ENCODE assay signal across 14 mouse cellular contexts in genomic region chr9:103860658-103861377, GRCm38 (mm10).
DNase-seq lines count a peak whose midpoint lies in the region; ATAC-seq and TF ChIP-seq lines count a peak whose summit lies in the region.
"Had no signal": no experiment of that assay in that cellular context is flagged by ENCODE, and none has a peak within 500 bp of the region (broad histone marks: within the 10 kb centered on the region; RNA-seq: fewer than 3 reads in every experiment).

No protein-coding gene starts in this region.

- peak overlapping the region; percentile 52 for H3K4me2 ChIP-seq in heart, embryonic 14.5 days (ENCODE audit: low read length)
- peak overlapping the region; percentile 68 for H3K4me2 ChIP-seq in CH12.LX (ENCODE audit: insufficient read depth, low read depth, poor library complexity, severe bottlenecking)
- H3K4me2 ChIP-seq: embryonic facial prominence, embryonic 13.5 days had no signal

- no peaks in the 10 kb centered on the region for H3K9me3 ChIP-seq in heart, embryonic 14.5 days (ENCODE audit: control insufficient read depth, low read length)
- no peaks in the 10 kb centered on the region for H3K9me3 ChIP-seq in CH12.LX (replicated peaks; ENCODE audit: low read length)
- H3K9me3 ChIP-seq: embryonic facial prominence, embryonic 13.5 days had no signal

- in situ Hi-C loops in CH12.LX (cut with MboI; ENCODE audit: low pct_ligation_motif_present, low pct_unique_long_range_greater_than_20kb, low sequenced_read_pairs): no loop called here

- H3K9ac ChIP-seq in heart, embryonic 14.5 days (ENCODE audit: low read length): no peak overlapping the region
- no peak overlapping the region for H3K9ac ChIP-seq in CH12.LX (ENCODE audit: insufficient read depth, low read depth)
- H3K9ac ChIP-seq: embryonic facial prominence, embryonic 13.5 days had no signal

- H3K79me2 ChIP-seq in CH12.LX (replicated peaks; ENCODE audit: control insufficient read depth, extremely low read depth, insufficient read depth, poor library complexity, severe bottlenecking): no peaks in the 10 kb centered on the region

- no peak for TF ChIP-seq EP300 in CH12.LX (IDR thresholded peaks at IDR 0.05; ENCODE audit: low read length)

- DNase-seq in heart, adult 9 months (ENCODE audit: low spot score in 2 of 2): no peak
- DNase-seq in CH12.LX (ENCODE audit: extremely low read depth) (no peak), ZHBTc4 (ENCODE audit: low read depth, low spot score) (peak; percentile 9)
- peak; percentile 2 for DNase-seq in lung, postnatal 14 days
- DNase-seq in cerebellum, adult 11 months: no peak
- DNase-seq: cerebellum, adult 18-20 months; kidney, adult 9 months; right cerebral cortex, postnatal 14 days; thymus, postnatal 36 days had no signal

- no peaks in the 10 kb centered on the region for H3K36me3 ChIP-seq in heart, embryonic 14.5 days (ENCODE audit: control insufficient read depth, insufficient read depth, low read length)
- no peaks in the 10 kb centered on the region for H3K36me3 ChIP-seq in CH12.LX (replicated peaks in 1 of 2; ENCODE audit: control insufficient read depth in 1 of 2, insufficient read depth in 1 of 2, low read length in 1 of 2)
- H3K36me3 ChIP-seq: embryonic facial prominence, embryonic 13.5 days had no signal

- dilution Hi-C loops in CH12.LX (cut with MboI; ENCODE audit: extremely low pct_ligation_motif_present, extremely low pct_unique_long_range_greater_than_20kb, low sequenced_read_pairs): no loop called here

- 0 out of 4 replicates have a peak overlapping the region, but pooled peaks of 1 of the 2 experiments have one; percentile 4 for H3K4me3 ChIP-seq in heart, embryonic 14.5 days (ENCODE audit: control insufficient read depth in 1 of 2, insufficient read depth in 1 of 2, low read depth in 1 of 2, low read length in 2 of 2)
- no peak overlapping the region for H3K4me3 ChIP-seq in CH12.LX (replicated peaks in 1 of 3; ENCODE audit: low read depth in 2 of 3, low read length in 2 of 3, poor library complexity in 1 of 3)
- H3K4me3 ChIP-seq: embryonic facial prominence, embryonic 13.5 days had no signal

- TF ChIP-seq RAD21 in CH12.LX (IDR thresholded peaks at IDR 0.05; ENCODE audit: low read depth, low read length): no peak

- no peak for ATAC-seq in heart, embryonic 14.5 days (ENCODE audit: insufficient number of reproducible peaks, insufficient read depth, low FRiP score, low read depth)
- no peak for ATAC-seq in inflammation-experienced regulatory T-cells, adult 6 months
- ATAC-seq: CD4-positive, CD25-positive, alpha-beta regulatory T cell, adult 4 months had no signal

- TF ChIP-seq POLR2A in CH12.LX (IDR thresholded peaks at IDR 0.05; ENCODE audit: low read depth, low read length): no peak

- peak overlapping the region; percentile 58; a peak in 3 of 4 replicates for H3K27ac ChIP-seq in heart, embryonic 14.5 days (replicated peaks in 1 of 2; ENCODE audit: control insufficient read depth in 1 of 2, insufficient read depth in 1 of 2, low read depth in 2 of 2, low read length in 2 of 2)
- H3K27ac ChIP-seq in CH12.LX (ENCODE audit: insufficient read depth, low read depth): no peak overlapping the region
- H3K27ac ChIP-seq: embryonic facial prominence, embryonic 13.5 days; macrophage had no signal

- H3K27me3 ChIP-seq in heart, embryonic 14.5 days (ENCODE audit: control insufficient read depth, insufficient read depth, low read length): no peaks in the 10 kb centered on the region
- peaks cover 12% of the 10 kb centered on the region for H3K27me3 ChIP-seq in CH12.LX (replicated peaks)
- H3K27me3 ChIP-seq: embryonic facial prominence, embryonic 13.5 days had no signal

- H3K4me1 ChIP-seq in heart, embryonic 14.5 days (ENCODE audit: control insufficient read depth in 2 of 2, insufficient read depth in 2 of 2, low read length in 2 of 2): peaks cover 4 to 6% of the 10 kb centered on the region in 2 experiments; a peak in 3 of 4 replicates
- H3K4me1 ChIP-seq in CH12.LX (ENCODE audit: control insufficient read depth in 1 of 2, insufficient read depth in 2 of 2): no peaks in the 10 kb centered on the region
- H3K4me1 ChIP-seq: embryonic facial prominence, embryonic 13.5 days had no signal

- TF ChIP-seq CTCF in CH12.LX (conservative IDR thresholded peaks at IDR 0.05 in 1 of 2, IDR thresholded peaks at IDR 0.05 in 1 of 2; ENCODE audit: low read depth in 2 of 2, low read length in 2 of 2): no peak

- WGBS in heart, embryonic 14.5 days: 39% methylated on average over 12 of the region's 12 CpGs

TF ChIP-seq in CH12.LX, 34 proteins besides CTCF, POLR2A, EP300 and RAD21:
- TF ChIP-seq ELF1 (IDR thresholded peaks at IDR 0.05; ENCODE audit: low read depth, low read length): no peak
- no peak for TF ChIP-seq MXI1 (IDR thresholded peaks at IDR 0.05; ENCODE audit: low read depth, low read length)
- no peak for TF ChIP-seq UBTF (IDR thresholded peaks at IDR 0.05; ENCODE audit: low read depth, low read length)
- TF ChIP-seq MAX (IDR thresholded peaks at IDR 0.05; ENCODE audit: low read length): no peak
- no peak for TF ChIP-seq E2F4 (IDR thresholded peaks at IDR 0.05; ENCODE audit: insufficient replicate concordance, low read depth, low read length)
- TF ChIP-seq CHD1 (IDR thresholded peaks at IDR 0.05; ENCODE audit: low read depth, low read length): no peak
- no peak for TF ChIP-seq POLR2AphosphoS2 (IDR thresholded peaks at IDR 0.05; ENCODE audit: low read depth, low read length)
- TF ChIP-seq ETS1 (conservative IDR thresholded peaks at IDR 0.05; ENCODE audit: low read depth, low read length): no peak
- TF ChIP-seq JUN (IDR thresholded peaks at IDR 0.05; ENCODE audit: insufficient read depth, low read depth, low read length): no peak
- no peak for TF ChIP-seq GABPA (IDR thresholded peaks at IDR 0.05; ENCODE audit: insufficient replicate concordance, low read depth, low read length)
- TF ChIP-seq CHD2 (IDR thresholded peaks at IDR 0.05; ENCODE audit: low read length): no peak
- no peak for TF ChIP-seq TBP (conservative IDR thresholded peaks at IDR 0.05; ENCODE audit: low read depth, low read length)
- no peak for TF ChIP-seq NRF1 (IDR thresholded peaks at IDR 0.05; ENCODE audit: low read depth, low read length)

Comparison
In these comparisons a context has a peak if more than half of its experiments do, and no peak if none do; other contexts are left out.
1. DNase-seq: peak in ZHBTc4 (single experiment) and lung, postnatal 14 days (single experiment); none in heart, adult 9 months (0 of 2), CH12.LX (single experiment) and cerebellum, adult 11 months (single experiment).